Mouse (Mus musculus) liver, adult 2 months (tissue): ENCODE results near the gene Prss8.

Source experiments
- CTCF ChIP-seq: fragments of 200-500 bp; IDR thresholded peaks from 2 replicates; pipeline ENCODE4 v1.5.1; 2011; ENCODE audit warnings: low read depth, low read length, control low read depth
- POLR2A ChIP-seq: fragments of 200-500 bp; IDR thresholded peaks from 2 replicates; pipeline ENCODE4 v1.6.1; 2011; ENCODE audit warnings: low read length, control low read depth; ENCODE audit not compliant: insufficient read depth; ENCODE audit errors: extremely low read depth

GRCm38 (mm10) chr7:127932273-127933031 is 2.5 kb upstream of the Prss8 start:
- no peak for TF ChIP-seq POLR2A
- TF ChIP-seq CTCF, result no peak
